Mouse (Mus musculus) embryonic facial prominence, embryonic 12.5 days (tissue): ENCODE measurements at regions not wholly inside any gene's neighbourhood (a gene's known extent, or its start where the extent isn't known, plus 50 kb on each side); places are given as distances from the start of the nearest gene placed in this dataset.

Experiments
- ATAC-seq: fragments of 200-750 bp; cut with Nextera tagmentation; 2 replicates; pipeline ENCODE4 v1.8.0; 2017; ENCODE audit not compliant: insufficient number of reproducible peaks, insufficient read depth, low FRiP score, low TSS enrichment
- H3K27ac ChIP-seq: fragments of 300-500 bp; sonication (generic); 2 replicates; pipeline ENCODE4 v1.5.1; 2016; ENCODE audit warnings: mild to moderate bottlenecking
- H3K27me3 ChIP-seq: fragments of 300-500 bp; sonication (generic); 2 replicates; pipeline ENCODE4 v1.6.1; 2016; ENCODE audit warnings: mild to moderate bottlenecking, moderate library complexity
- H3K36me3 ChIP-seq: fragments of 300-500 bp; sonication (generic); 2 replicates; pipeline ENCODE4 v1.6.1; 2016; ENCODE audit warnings: mild to moderate bottlenecking
- H3K4me1 ChIP-seq: fragments of 300-500 bp; sonication (generic); 2 replicates; pipeline ENCODE4 v1.6.1; 2016
- H3K4me2 ChIP-seq: fragments of 300-500 bp; sonication (generic); replicated peaks from 2 replicates; pipeline ENCODE4 v1.6.1; 2016; ENCODE audit warnings: mild to moderate bottlenecking, moderate library complexity
- H3K4me3 ChIP-seq: fragments of 300-500 bp; sonication (generic); 2 replicates; pipeline ENCODE4 v1.5.1; 2016; ENCODE audit warnings: mild to moderate bottlenecking
- H3K9ac ChIP-seq: fragments of 300-500 bp; sonication (generic); 2 replicates; pipeline ENCODE4 v1.6.1; 2016; ENCODE audit warnings: mild to moderate bottlenecking, moderate library complexity
- H3K9me3 ChIP-seq: fragments of 300-500 bp; sonication (generic); 2 replicates; pipeline ENCODE4 v1.6.1; 2016; ENCODE audit warnings: mild to moderate bottlenecking, moderate library complexity
- WGBS: fragments of 180-500 bp; shearing (Covaris S2); methylation state at CpG from one replicate; pipeline ENCODE4 v1.1.7; 2016; 5-methylcytosine and 5-hydroxymethylcytosine counted together

DNA sequence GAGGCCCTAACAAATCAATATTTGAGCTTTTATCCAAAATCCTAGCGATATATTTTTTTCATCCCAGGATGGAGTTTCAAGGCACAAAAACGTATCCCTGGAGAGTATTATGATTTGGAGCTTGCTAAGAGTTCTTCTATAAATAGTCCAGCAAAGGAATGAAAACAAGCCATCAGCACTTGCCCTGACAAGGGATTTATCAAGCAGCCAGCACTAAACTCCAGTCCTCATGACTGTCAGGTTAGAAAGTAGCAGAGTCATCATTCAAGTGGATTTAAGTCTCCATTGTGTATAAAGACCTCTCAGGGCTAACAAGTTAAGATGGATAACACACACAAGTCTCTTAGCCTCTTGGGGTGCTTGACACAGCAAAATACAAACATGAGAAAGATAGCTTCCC lies 148.6 kb upstream of the Ust start:
- no peak overlapping the region for H3K27ac ChIP-seq
- H3K9me3 ChIP-seq, result peaks cover 8% of the 10 kb centered on the region; the same call in 1 of the 2 replicates
- no peaks in the 10 kb centered on the region for H3K27me3 ChIP-seq
- WGBS, result 70% methylated on average over 2 of the region's 2 CpGs
- H3K36me3 ChIP-seq, result no peaks in the 10 kb centered on the region
- no peak for ATAC-seq
- H3K4me3 ChIP-seq, result no peak overlapping the region
- no peak overlapping the region for H3K9ac ChIP-seq
- H3K4me1 ChIP-seq, result no peaks in the 10 kb centered on the region
- no peak overlapping the region for H3K4me2 ChIP-seq

- Histone ChIP-seq H3K4me3 (no peak overlapping the region), H3K9ac (no peak overlapping the region), H3K4me1 (no peaks in the 10 kb centered on the region), H3K36me3 (no peaks in the 10 kb centered on the region), H3K27me3 (no peaks in the 10 kb centered on the region), H3K4me2 (no peak overlapping the region), H3K27ac (no peak overlapping the region), H3K9me3 (no peaks in the 10 kb centered on the region)
- no peak for ATAC-seq
- 83% methylated on average over 3 of the region's 3 CpGs for WGBS
Measured at GRCm38 (mm10) chr10:8658934-8659294, 140.3 kb upstream of the Ust start.

GRCm38 (mm10) chr10:8658024-8658933 lies 139.7 kb upstream of the Ust start:
- Histone ChIP-seq H3K9me3 (no peaks in the 10 kb centered on the region), H3K4me3 (no peak overlapping the region), H3K9ac (no peak overlapping the region), H3K27me3 (no peaks in the 10 kb centered on the region), H3K36me3 (no peaks in the 10 kb centered on the region), H3K27ac (no peak overlapping the region), H3K4me1 (no peaks in the 10 kb centered on the region), H3K4me2 (no peak overlapping the region)
- 83% methylated on average over 6 of the region's 6 CpGs for WGBS
- no peak for ATAC-seq

DNA sequence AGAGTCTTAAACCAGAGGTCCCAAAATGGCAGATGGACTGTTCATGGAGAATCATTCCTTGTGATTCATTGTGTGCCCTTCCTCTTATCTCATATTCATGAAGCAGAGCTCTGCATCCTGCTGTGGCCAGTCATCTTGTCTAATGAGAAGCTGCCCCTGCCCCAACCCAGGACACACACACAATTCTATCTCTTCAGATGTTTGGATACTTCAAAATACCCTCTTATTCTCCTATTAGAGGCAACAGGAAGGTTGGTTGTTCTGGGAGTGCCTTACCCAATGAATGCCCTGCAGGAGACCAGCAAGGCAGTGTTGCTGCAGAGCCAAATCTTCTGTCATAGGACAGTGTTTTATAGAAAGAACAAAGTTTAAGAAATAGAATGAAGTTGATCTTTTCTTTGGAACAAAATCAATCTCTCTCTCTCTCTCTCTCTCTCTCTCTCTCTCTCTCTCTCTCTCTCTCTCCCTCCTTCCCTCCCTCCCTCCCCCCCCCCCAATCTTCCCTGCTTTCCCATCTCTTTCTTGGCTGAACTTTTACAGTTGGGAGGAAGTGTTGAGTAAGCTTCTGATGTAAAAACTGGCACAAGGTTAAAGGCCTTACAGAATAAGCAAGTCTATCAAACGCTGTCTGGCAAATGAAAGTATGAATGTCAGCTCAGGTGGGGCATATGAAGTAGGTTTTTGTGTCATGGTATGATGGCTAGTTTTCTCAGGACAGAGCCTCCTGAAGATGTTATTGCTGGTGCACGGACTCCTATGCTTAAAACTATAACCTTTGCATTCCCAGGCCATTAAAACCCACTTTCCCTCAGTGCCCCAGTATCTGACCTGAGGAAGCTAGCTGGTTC lies 138.8 kb upstream of the Ust start:
- Histone ChIP-seq H3K9ac (no peak overlapping the region), H3K36me3 (no peaks in the 10 kb centered on the region), H3K27me3 (no peaks in the 10 kb centered on the region), H3K27ac (no peak overlapping the region), H3K4me2 (no peak overlapping the region), H3K4me1 (no peaks in the 10 kb centered on the region), H3K4me3 (no peak overlapping the region), H3K9me3 (no peaks in the 10 kb centered on the region)
- WGBS, result 80% methylated on average over 2 of the region's 2 CpGs
- ATAC-seq, result no peak

GRCm38 (mm10) chr10:8653651-8654050 lies 135.0 kb upstream of the Ust start:
- Histone ChIP-seq H3K4me2 (no peak overlapping the region), H3K27me3 (no peaks in the 10 kb centered on the region), H3K4me3 (no peak overlapping the region), H3K9me3 (no peaks in the 10 kb centered on the region), H3K9ac (no peak overlapping the region), H3K4me1 (no peaks in the 10 kb centered on the region), H3K36me3 (no peaks in the 10 kb centered on the region), H3K27ac (no peak overlapping the region)
- ATAC-seq, result no peak
- WGBS, result 76% methylated on average over 3 of the region's 3 CpGs

DNA sequence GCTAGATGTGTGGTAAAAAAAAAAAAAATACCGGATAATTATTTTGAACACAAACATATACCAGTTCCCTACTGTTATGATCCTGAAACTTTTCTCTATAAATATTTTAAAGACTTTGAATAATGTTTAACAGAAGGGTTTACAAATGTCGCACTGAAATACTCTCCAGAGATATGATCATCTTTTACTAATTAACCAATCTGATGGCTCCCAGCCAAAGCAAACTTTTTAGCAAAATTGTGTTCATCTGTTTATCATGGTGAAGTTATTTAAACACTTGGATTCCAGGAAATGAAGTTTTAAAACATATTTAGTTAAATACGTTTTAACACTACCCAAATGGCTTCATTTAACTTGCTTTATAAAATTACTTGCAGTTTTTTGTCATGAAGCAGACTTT lies 123.6 kb upstream of the Ust start:
- Histone ChIP-seq H3K4me1 (no peaks in the 10 kb centered on the region), H3K4me2 (no peak overlapping the region), H3K4me3 (no peak overlapping the region), H3K9me3 (0 out of 2 replicates have a peak, but pooled peaks cover 2% of the 10 kb centered on the region), H3K36me3 (no peaks in the 10 kb centered on the region), H3K27me3 (no peaks in the 10 kb centered on the region), H3K9ac (no peak overlapping the region), H3K27ac (no peak overlapping the region)
- no peak for ATAC-seq
- WGBS, result 55% methylated on average over 3 of the region's 3 CpGs

- Histone ChIP-seq H3K4me2 (no peak overlapping the region), H3K9me3 (no peaks in the 10 kb centered on the region), H3K4me3 (no peak overlapping the region), H3K27ac (no peak overlapping the region), H3K9ac (no peak overlapping the region), H3K36me3 (no peaks in the 10 kb centered on the region), H3K27me3 (no peaks in the 10 kb centered on the region), H3K4me1 (no peaks in the 10 kb centered on the region)
- ATAC-seq, result no peak
- 88% methylated on average over 14 of the region's 14 CpGs for WGBS
Measured at GRCm38 (mm10) chr10:8624229-8624911, 105.7 kb upstream of the Ust start.

- no peak overlapping the region for H3K9ac ChIP-seq
- 91% methylated on average over 1 of the region's 1 CpGs for WGBS
- no peaks in the 10 kb centered on the region for H3K4me1 ChIP-seq
- H3K27me3 ChIP-seq, result no peaks in the 10 kb centered on the region
- ATAC-seq, result no peak
- H3K4me3 ChIP-seq, result no peak overlapping the region
- no peaks in the 10 kb centered on the region for H3K36me3 ChIP-seq
- no peak overlapping the region for H3K4me2 ChIP-seq
- no peak overlapping the region for H3K27ac ChIP-seq
- H3K9me3 ChIP-seq, result no peaks in the 10 kb centered on the region
Measured at GRCm38 (mm10) chr10:8618676-8619075, 100.1 kb upstream of the Ust start.

GRCm38 (mm10) chr10:8615452-8616025 lies 96.9 kb upstream of the Ust start:
- Histone ChIP-seq H3K4me1 (no peaks in the 10 kb centered on the region), H3K27ac (no peak overlapping the region), H3K9ac (no peak overlapping the region), H3K9me3 (no peaks in the 10 kb centered on the region), H3K27me3 (no peaks in the 10 kb centered on the region), H3K4me3 (no peak overlapping the region), H3K4me2 (no peak overlapping the region), H3K36me3 (no peaks in the 10 kb centered on the region)
- WGBS, result 51% methylated on average over 4 of the region's 4 CpGs
- peak; percentile 64; the same call in 1 of the 2 replicates for ATAC-seq

DNA sequence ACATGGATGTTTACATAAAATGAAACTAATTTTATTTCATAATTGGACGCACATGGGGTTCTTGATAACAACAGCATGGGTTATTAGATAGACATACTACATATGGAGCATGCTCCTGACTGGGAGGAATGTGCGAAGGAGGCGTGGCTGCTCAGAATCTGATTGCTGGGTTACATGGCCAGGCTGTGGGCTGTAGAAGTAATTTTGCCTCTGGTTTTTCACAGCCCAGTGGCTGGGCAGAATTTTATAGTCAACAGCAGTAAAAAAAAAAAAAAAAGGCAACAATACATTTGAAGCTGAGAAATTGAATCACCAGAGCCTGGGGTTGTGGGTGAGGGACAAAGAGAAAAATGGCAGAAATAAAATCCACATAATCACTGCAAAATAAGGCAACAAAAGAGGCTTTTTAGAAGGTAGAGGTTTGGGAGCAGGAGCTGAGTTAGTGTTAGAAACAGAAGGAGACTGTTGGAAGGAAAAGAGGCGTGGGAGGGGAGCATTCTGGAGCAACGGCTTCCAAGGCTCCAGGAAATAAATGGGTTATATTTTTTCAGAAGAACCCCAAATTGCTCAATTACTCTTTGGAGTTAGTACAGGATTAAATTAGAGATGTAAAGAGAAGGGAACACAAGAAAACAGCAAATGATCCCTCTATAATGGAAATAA lies 71.4 kb upstream of the Ust start:
- 74% methylated on average over 5 of the region's 5 CpGs for WGBS
- Histone ChIP-seq H3K9me3 (no peaks in the 10 kb centered on the region), H3K4me1 (no peaks in the 10 kb centered on the region), H3K4me3 (no peak overlapping the region), H3K27me3 (no peaks in the 10 kb centered on the region), H3K9ac (no peak overlapping the region), H3K27ac (no peak overlapping the region), H3K4me2 (no peak overlapping the region), H3K36me3 (no peaks in the 10 kb centered on the region)
- ATAC-seq, result no peak

DNA sequence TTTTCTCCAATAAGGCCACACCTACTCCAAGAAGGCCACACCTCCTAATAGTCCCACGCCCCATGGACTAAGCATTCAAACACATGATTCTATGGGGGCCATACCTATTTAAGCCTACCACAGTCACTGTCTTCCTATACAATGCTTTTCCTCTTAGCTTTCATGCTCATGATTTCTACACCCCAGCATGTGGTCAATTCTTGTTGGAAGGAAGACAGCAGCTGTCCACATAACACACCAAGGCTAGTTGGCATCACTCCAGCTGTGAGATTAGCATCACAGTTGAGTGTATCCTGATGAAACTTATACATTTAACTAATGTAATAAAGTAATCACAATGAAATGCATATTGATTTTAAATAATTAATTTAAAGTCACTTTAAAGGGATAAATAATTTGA lies 70.5 kb upstream of the Ust start:
- H3K4me3 ChIP-seq, result no peak overlapping the region
- H3K27ac ChIP-seq, result no peak overlapping the region
- H3K9ac ChIP-seq, result no peak overlapping the region
- no peaks in the 10 kb centered on the region for H3K9me3 ChIP-seq
- no peaks in the 10 kb centered on the region for H3K27me3 ChIP-seq
- no peak overlapping the region for H3K4me2 ChIP-seq
- H3K4me1 ChIP-seq, result no peaks in the 10 kb centered on the region
- ATAC-seq, result no peak
- no peaks in the 10 kb centered on the region for H3K36me3 ChIP-seq
- 88% methylated on average over 1 of the region's 1 CpGs for WGBS
